Mouse (Mus musculus) heart, adult 2 months (tissue): ENCODE measurements around the gene D930048N14Rik. TPM values are rescaled to one million over a fixed set of nuclear protein-coding genes. Genes with fewer than 3 reads are reported as not detected.
A peak's percentile ranks its signal among the peaks of the same experiment; 100 is the strongest.
"Not testable (repeated sequence)": the region's sequence is repeated elsewhere in the genome, so short reads cannot be mapped to it uniquely, and the experiment has no call there.

Experiments
- DNase-seq, 2 experiments: peaks; one replicate each; pipeline ENCODE4 v3.0.0; 2021
- H3K27ac ChIP-seq: fragments of 200-600 bp; 2 replicates; pipeline ENCODE4 v1.8.1; 2022
- H3K27me3 ChIP-seq: fragments of 200-500 bp; 2 replicates; pipeline ENCODE4 v1.6.1; 2012; ENCODE audit warnings: mild to moderate bottlenecking, low read length, inconsistent platforms, mixed read lengths; ENCODE audit not compliant: control insufficient read depth, insufficient read depth
- H3K36me3 ChIP-seq: fragments of 200-500 bp; 2 replicates; pipeline ENCODE4 v1.6.1; 2012; ENCODE audit warnings: low read length, inconsistent platforms; ENCODE audit not compliant: control insufficient read depth, insufficient read depth
- H3K4me1 ChIP-seq: fragments of 200-500 bp; 2 replicates; pipeline ENCODE4 v1.6.1; 2011; ENCODE audit warnings: low read length; ENCODE audit not compliant: control insufficient read depth, insufficient read depth
- H3K4me3 ChIP-seq: fragments of 200-600 bp; 2 replicates; pipeline ENCODE4 v1.8.1; 2022
- H3K79me2 ChIP-seq: fragments of 200-500 bp; replicated peaks from 2 replicates; pipeline ENCODE4 v1.6.1; 2012; ENCODE audit warnings: mild to moderate bottlenecking, inconsistent platforms, low read length, moderate library complexity, mixed read lengths; ENCODE audit not compliant: control insufficient read depth, insufficient read depth
- H3K9ac ChIP-seq: fragments of 200-500 bp; 2 replicates; pipeline ENCODE4 v1.6.1; 2012; ENCODE audit warnings: low read depth, mild to moderate bottlenecking, control low read depth, inconsistent platforms, low read length, mixed read lengths
- CTCF ChIP-seq: fragments of 200-600 bp; IDR thresholded peaks from 2 replicates; pipeline ENCODE4 v1.8.1; 2022; ENCODE audit warnings: antibody characterized with exemption, mild to moderate bottlenecking, moderate library complexity
- EP300 ChIP-seq: fragments of 200-500 bp; IDR thresholded peaks from 2 replicates; pipeline ENCODE4 v1.6.1; 2011; ENCODE audit warnings: low read depth, low read length, control low read depth; ENCODE audit not compliant: insufficient read depth
- POLR2A ChIP-seq: fragments of 200-500 bp; IDR thresholded peaks from 2 replicates; pipeline ENCODE4 v1.6.1; 2011; ENCODE audit warnings: mild to moderate bottlenecking, low read depth, low read length, control low read depth; ENCODE audit not compliant: insufficient read depth
- WGBS: fragments of 180-500 bp; shearing (Covaris S2); methylation state at CpG from one replicate; pipeline ENCODE4 v1.1.7; 2018; 5-methylcytosine and 5-hydroxymethylcytosine counted together
- intact Hi-C: fragments of 180-260 bp; cut with DNase I; formaldehyde crosslinking; loops from one replicate; pipeline ENCODE4 v1.15.1; 2025
- polyA plus RNA-seq: library from polyadenylated mRNA; depleted of rRNA; stranded (reverse); fragments of >200 nt; gene quantifications from 2 replicates; pipeline ENCODE4 v1.2.3, GENCODE M21; 2012
- total RNA-seq, 2 experiments: library from RNA; stranded (reverse); gene quantifications; 2 replicates each; pipeline ENCODE4 v1.2.3; 2021

Gene D930048N14Rik
- total and polyA plus RNA-seq, 3 experiments: 0.60 to 3.7 (median 0.68) TPM

DNA sequence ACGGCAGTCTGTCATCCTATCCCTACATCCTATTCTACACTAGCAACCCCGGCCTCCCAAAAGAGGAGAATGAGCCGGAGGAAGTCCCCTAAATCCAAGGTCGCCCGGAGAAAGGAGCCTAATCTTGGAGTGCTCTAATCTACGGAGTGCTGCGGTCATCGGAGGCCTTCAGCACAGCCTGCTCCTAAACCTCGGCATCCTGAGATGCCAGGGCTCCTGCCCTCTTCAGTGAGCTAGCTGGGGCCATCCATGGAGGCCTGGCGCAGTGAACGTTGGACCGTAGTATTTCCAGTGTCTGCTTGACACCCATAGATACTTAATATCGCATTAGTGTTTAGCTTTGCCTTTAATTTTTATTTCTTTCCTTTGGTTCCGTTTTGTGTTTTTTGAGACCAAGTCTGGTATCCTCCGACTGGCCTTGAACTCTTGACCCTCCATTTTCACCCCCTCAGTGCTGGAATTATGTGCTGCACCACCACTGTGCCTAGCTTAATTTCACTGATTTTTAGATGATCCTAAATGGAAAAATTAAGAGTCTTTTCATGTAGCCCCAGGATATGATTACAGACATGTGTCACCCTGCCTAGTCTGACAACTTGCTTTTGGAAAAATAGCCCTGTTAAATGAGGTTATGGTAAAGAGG, 43.5 kb upstream of the D930048N14Rik start:
- H3K9ac ChIP-seq: peak overlapping the region; percentile 66
- intact Hi-C loops: loop anchor here (2.0 to 10.0 kb wide), 2 partner anchors 22 to 398 kb away; partner anchors contain the start of genes Cdkl3, Phykpl and Ube2b
- H3K27me3 ChIP-seq: no peaks in the 10 kb centered on the region
- H3K36me3 ChIP-seq: peaks cover 20% of the 10 kb centered on the region
- 6% methylated on average over 15 of the region's 15 CpGs for WGBS
- H3K4me3 ChIP-seq: peak overlapping the region; percentile 88
- peak overlapping the region; percentile 89 for H3K27ac ChIP-seq
- H3K79me2 ChIP-seq: no peaks in the 10 kb centered on the region
- no peak for DNase-seq
- H3K4me1 ChIP-seq: no peaks in the 10 kb centered on the region; the same call in 1 of the 2 replicates
- no peak for TF ChIP-seq POLR2A
- TF ChIP-seq CTCF: no peak
- TF ChIP-seq EP300: no peak

DNA sequence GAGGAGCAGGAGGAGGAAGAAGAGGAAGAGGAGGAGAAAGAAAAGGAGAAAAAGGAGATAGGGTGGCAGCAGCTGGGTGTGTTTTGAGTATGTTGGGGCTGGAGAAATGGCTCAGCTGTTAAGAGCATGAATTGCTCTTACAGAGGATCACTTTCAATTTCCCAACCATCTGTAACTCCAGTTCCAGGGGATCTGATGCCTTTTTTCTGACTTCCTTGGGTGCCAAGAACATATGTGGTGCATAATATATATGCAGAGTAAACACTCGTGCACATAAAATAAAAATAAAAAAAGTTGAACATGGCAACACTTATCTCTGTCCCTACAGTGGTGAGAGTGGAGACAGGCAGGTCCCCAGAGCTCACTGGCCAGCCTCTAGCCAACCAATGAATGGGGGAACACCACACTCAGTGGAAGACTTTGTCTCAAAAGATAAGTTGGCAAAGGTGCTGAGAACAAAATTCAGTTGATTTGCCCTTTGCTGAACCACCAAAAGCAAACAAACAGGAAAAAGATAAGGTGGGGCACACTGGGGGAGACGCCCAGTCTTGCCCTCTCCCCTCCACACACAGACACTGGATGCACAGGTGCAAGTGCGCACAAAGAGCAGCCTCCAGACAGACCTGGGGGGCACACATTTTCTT, 41.4 kb upstream of the D930048N14Rik start:
- H3K27ac ChIP-seq: no peak overlapping the region
- TF ChIP-seq POLR2A: no peak
- TF ChIP-seq CTCF: no peak
- no peak for TF ChIP-seq EP300
- WGBS: 72% methylated on average over 3 of the region's 3 CpGs
- no peak overlapping the region for H3K4me3 ChIP-seq
- no peak for DNase-seq
- no peaks in the 10 kb centered on the region for H3K79me2 ChIP-seq
- H3K27me3 ChIP-seq: no peaks in the 10 kb centered on the region
- no peak overlapping the region for H3K9ac ChIP-seq
- no peaks in the 10 kb centered on the region; the same call in 1 of the 2 replicates for H3K4me1 ChIP-seq
- intact Hi-C loops: loop anchor here (10.0 kb wide), 1 partner anchor 395 kb away; the partner anchor contains the start of genes Cdkl3 and Ube2b
- peaks cover 8% of the 10 kb centered on the region for H3K36me3 ChIP-seq

DNA sequence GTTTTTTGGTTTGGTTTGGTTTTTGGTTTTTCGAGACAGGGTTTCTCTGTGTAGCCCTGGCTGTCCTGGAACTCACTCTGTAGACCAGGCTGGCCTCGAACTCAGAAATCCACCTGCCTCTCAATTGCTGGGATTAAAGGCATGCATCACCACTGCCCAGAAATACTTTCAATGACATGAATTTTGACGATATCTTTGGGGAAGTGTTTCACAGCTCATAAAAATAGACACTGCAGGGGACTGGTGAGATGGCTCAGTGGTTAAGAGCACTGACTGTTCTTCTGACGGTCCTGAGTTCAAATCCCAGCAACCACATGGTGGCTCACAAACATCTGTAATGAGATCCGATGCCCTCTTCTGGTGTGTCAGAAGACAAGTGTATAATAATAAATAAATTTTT, 40.8 kb upstream of the D930048N14Rik start:
- H3K36me3 ChIP-seq, H3K27ac ChIP-seq, H3K4me1 ChIP-seq, H3K9ac ChIP-seq, H3K79me2 ChIP-seq, DNase-seq, H3K4me3 ChIP-seq, H3K27me3 ChIP-seq: not testable (repeated sequence)
- intact Hi-C loops: loop anchor here (10.0 kb wide), 1 partner anchor 395 kb away; the partner anchor contains the start of genes Cdkl3 and Ube2b
- WGBS: 77% methylated on average over 5 of the region's 5 CpGs

DNA sequence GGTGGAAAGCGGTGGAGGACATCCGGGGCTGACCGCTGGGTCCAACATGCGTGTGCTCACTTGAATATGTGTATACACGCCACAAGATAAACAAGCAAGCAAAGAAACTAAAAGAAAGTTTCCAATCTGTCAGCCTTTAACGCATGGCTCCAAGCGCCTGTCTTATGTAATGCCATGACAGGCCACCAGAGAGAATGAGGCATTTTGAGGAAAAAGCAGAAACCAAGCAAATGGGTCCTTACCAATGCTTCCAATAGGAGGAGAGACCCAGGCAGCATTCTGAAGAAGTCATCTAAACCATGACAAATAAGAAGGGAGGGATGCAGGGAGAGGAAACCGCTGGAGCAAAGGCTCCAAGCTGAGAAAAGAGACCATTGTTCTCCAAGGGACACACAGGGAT, 36.5 kb upstream of the D930048N14Rik start:
- 75% methylated on average over 8 of the region's 8 CpGs for WGBS
- TF ChIP-seq CTCF (no peak), EP300 (no peak), POLR2A (no peak)
- DNase-seq: no peak
- Histone ChIP-seq H3K4me1 (peaks cover 4% of the 10 kb centered on the region), H3K79me2 (no peaks in the 10 kb centered on the region), H3K36me3 (no peaks in the 10 kb centered on the region), H3K27ac (no peak overlapping the region), H3K27me3 (no peaks in the 10 kb centered on the region), H3K4me3 (no peak overlapping the region), H3K9ac (no peak overlapping the region)
- intact Hi-C loops: no loop called here

DNA sequence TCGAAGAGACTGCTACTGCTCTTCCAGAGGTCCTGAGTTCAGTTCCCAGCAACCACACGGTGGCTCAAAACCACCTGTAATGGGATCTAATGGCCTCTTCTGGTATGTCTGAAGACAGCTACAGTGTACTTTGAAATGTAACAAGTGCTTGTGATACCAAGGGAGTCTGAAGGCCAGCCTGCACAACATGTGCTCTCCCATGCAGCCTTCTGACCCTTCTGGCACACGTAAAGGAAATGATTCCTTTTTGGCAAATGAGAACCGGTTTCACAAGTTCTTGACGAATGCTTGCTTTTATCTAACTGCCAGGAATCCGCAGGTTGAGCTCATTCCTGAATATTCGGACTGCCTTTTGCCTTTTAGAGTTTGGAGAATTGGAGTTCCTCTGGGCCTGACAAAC, 35.6 kb upstream of the D930048N14Rik start:
- H3K36me3 ChIP-seq: no peaks in the 10 kb centered on the region
- peaks cover 4% of the 10 kb centered on the region for H3K4me1 ChIP-seq
- no peak for TF ChIP-seq POLR2A
- TF ChIP-seq CTCF: no peak
- no peak for TF ChIP-seq EP300
- H3K9ac ChIP-seq: peak overlapping the region; percentile 79
- peak overlapping the region; percentile 95 for H3K27ac ChIP-seq
- WGBS: 20% methylated on average over 7 of the region's 7 CpGs
- no peaks in the 10 kb centered on the region for H3K79me2 ChIP-seq
- DNase-seq: no peak
- intact Hi-C loops: loop anchor here (5.0 kb wide), 1 partner anchor 142 kb away; no protein-coding TSS in a partner anchor
- no peaks in the 10 kb centered on the region for H3K27me3 ChIP-seq
- peak overlapping the region; percentile 39 for H3K4me3 ChIP-seq

DNA sequence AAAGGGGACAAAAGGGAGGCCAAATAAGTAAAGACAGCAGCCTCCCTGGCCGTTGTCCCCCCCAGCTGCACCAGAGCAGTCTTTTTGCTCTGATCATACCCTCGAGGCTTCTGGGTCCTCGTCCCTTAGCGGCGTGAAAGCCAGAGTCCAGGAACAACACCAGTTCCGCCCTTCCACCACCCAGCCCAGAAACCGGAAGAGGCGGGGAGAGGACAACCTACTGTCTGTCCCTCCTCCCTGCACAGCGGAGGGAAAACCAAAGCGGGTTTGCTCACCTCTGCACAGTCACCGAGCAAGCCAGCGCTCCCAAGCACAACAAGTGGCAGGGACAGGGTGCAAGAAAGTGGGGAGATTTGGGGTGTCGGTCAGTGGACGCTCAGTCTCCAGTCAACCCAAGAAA, 35.2 kb upstream of the D930048N14Rik start:
- Histone ChIP-seq H3K4me1 (peaks cover 4% of the 10 kb centered on the region), H3K27ac (peak overlapping the region; percentile 95), H3K4me3 (peak overlapping the region; percentile 39), H3K36me3 (no peaks in the 10 kb centered on the region), H3K27me3 (no peaks in the 10 kb centered on the region), H3K79me2 (no peaks in the 10 kb centered on the region), H3K9ac (peak overlapping the region; percentile 79)
- intact Hi-C loops: loop anchor here (5.0 kb wide), 1 partner anchor 142 kb away; no protein-coding TSS in a partner anchor
- 0 out of 2 replicates have a peak, but pooled peaks have one; percentile 1 for TF ChIP-seq CTCF
- peak; percentile 98 for TF ChIP-seq POLR2A
- 0 out of 2 replicates have a peak, but pooled peaks have one; percentile 58 for TF ChIP-seq EP300
- peak; percentile 81 to 84 for DNase-seq
- WGBS: under 1% methylated on average over 14 of the region's 14 CpGs

DNA sequence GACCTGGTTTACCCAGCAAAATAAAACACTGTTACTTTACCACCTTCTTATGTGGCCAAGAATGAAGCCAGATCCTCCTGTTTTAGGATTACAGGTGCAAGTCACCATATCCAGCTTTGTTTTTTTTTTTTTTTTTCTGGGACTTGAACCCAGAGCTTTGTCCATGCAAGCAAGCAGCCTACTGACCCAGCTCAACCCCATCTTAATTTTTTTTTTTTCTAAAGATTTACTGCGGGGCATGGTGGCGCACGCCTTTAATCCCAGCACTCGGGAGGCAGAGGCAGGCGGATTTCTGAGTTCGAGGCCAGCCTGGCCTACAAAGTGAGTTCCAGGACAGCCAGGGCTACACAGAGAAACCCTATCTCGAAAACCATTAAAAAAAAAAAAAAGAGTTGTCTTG, 34.6 kb upstream of the D930048N14Rik start:
- not testable (repeated sequence) for DNase-seq, H3K27me3 ChIP-seq

More for the DNA sequence above, 34.6 kb upstream of the D930048N14Rik start:
- not testable (repeated sequence) for H3K36me3 ChIP-seq, H3K9ac ChIP-seq, H3K4me1 ChIP-seq, H3K79me2 ChIP-seq, H3K27ac ChIP-seq, H3K4me3 ChIP-seq
- WGBS: 90% methylated on average over 7 of the region's 7 CpGs
- intact Hi-C loops: loop anchor here (5.0 kb wide), 1 partner anchor 141 kb away; no protein-coding TSS in a partner anchor
